Mouse (Mus musculus) urinary bladder, adult 2 months (tissue): ENCODE data around the gene Nxph2. TPM values are rescaled to one million over a fixed set of nuclear protein-coding genes. Genes with fewer than 3 reads are reported as not detected.
"Not testable (repeated sequence)": the region's sequence is repeated elsewhere in the genome, so short reads cannot be mapped to it uniquely, and the experiment has no call there.

Experiments used
- DNase-seq: peaks from one replicate; pipeline ENCODE4 v3.0.0; 2022; ENCODE audit warnings: low spot score
- polyA plus RNA-seq: library from polyadenylated mRNA; depleted of rRNA; stranded (reverse); fragments of >200 nt; gene quantifications from 2 replicates; pipeline ENCODE4 v1.2.3, GENCODE M21; 2012; rRNA removed

The Nxph2 gene
- polyA plus RNA-seq, result not detected in 2 replicates

- DNase-seq, result no peak
Measured at GRCm38 (mm10) chr2:23320746-23321585, at the start of gene Nxph2. Gene Nxph2 (plus strand): TSS chr2:23321246.

GRCm38 (mm10) chr2:23290991-23291390, 30.1 kb upstream of the Nxph2 start:
- not testable (repeated sequence) for DNase-seq

GRCm38 (mm10) chr2:23314869-23315268, 6.2 kb upstream of the Nxph2 start:
- DNase-seq, result no peak

Other genes starting within 250 kb of the Nxph2 start
- 0.70 and 0.78 TPM in 2 replicates for gene Mastl, start 165.2 kb upstream of the Nxph2 start, polyA plus RNA-seq
- gene Yme1l1, start 164.9 kb upstream of the Nxph2 start, polyA plus RNA-seq, result 34.5 and 36.6 TPM in 2 replicates
- 0.04 and 0.12 TPM in 2 replicates for gene 4931423N10Rik, start 113.8 kb upstream of the Nxph2 start, polyA plus RNA-seq